Mouse (Mus musculus) right cerebral cortex, adult 18-20 months (tissue): Measurements from ENCODE around the gene Gm20388.
A peak's percentile ranks its signal among the peaks of the same experiment; 100 is the strongest.

Source experiments
- DNase-seq: peaks from one replicate; pipeline ENCODE4 v3.0.0; 2022; ENCODE audit warnings: mixed read lengths

Gm20388 gene

GRCm38 (mm10) chr8:122273826-122274225 lies 2363.2 kb downstream of the Gm20388 start:
- DNase-seq: no peak

- DNase-seq: no peak
Observed at GRCm38 (mm10) chr8:122274651-122275391, 2364.2 kb downstream of the Gm20388 start.

- DNase-seq: no peak
Observed at GRCm38 (mm10) chr8:122276308-122276707, 2365.7 kb downstream of the Gm20388 start.

- DNase-seq: no peak
Observed at GRCm38 (mm10) chr8:122277204-122277995, 2366.8 kb downstream of the Gm20388 start.

GRCm38 (mm10) chr8:122280156-122280555 lies 2369.5 kb downstream of the Gm20388 start:
- DNase-seq: no peak

- no peak for DNase-seq
Observed at GRCm38 (mm10) chr8:122280588-122281316, 2370.1 kb downstream of the Gm20388 start.

GRCm38 (mm10) chr8:122281317-122282034 lies 2370.8 kb downstream of the Gm20388 start:
- peak; percentile 99 for DNase-seq

GRCm38 (mm10) chr8:122282035-122282358 lies 2371.4 kb downstream of the Gm20388 start, which contains the start of gene Zfpm1:
Gene Zfpm1, plus strand, starts transcription at chr8:122282141.
- no peak for DNase-seq

- DNase-seq: peak; percentile 28
Observed at GRCm38 (mm10) chr8:122282501-122283355, 2372.1 kb downstream of the Gm20388 start.

- peak; percentile 56 for DNase-seq
Observed at GRCm38 (mm10) chr8:122283356-122284202, 2372.9 kb downstream of the Gm20388 start.

- DNase-seq: peak; percentile 62
Observed at GRCm38 (mm10) chr8:122284203-122284658, 2373.6 kb downstream of the Gm20388 start.

- no peak for DNase-seq
Observed at GRCm38 (mm10) chr8:122284659-122285261, 2374.1 kb downstream of the Gm20388 start.

- DNase-seq: no peak
Observed at GRCm38 (mm10) chr8:122285727-122286126, 2375.1 kb downstream of the Gm20388 start.

GRCm38 (mm10) chr8:122286899-122287298 lies 2376.3 kb downstream of the Gm20388 start:
- DNase-seq: no peak

- peak; percentile 32 for DNase-seq
Observed at GRCm38 (mm10) chr8:122287742-122288141, 2377.1 kb downstream of the Gm20388 start.

GRCm38 (mm10) chr8:122288344-122288743 lies 2377.7 kb downstream of the Gm20388 start:
- DNase-seq: no peak

- DNase-seq: no peak
Observed at GRCm38 (mm10) chr8:122291075-122291474, 2380.4 kb downstream of the Gm20388 start.

- DNase-seq: no peak
Observed at GRCm38 (mm10) chr8:122291549-122291948, 2380.9 kb downstream of the Gm20388 start.

GRCm38 (mm10) chr8:122293484-122293883 lies 2382.8 kb downstream of the Gm20388 start:
- no peak for DNase-seq

- DNase-seq: no peak
Observed at GRCm38 (mm10) chr8:122294273-122294683, 2383.6 kb downstream of the Gm20388 start.
